Mouse (Mus musculus): ENCODE data around the gene Arhgef16.
A peak's percentile ranks its signal among the peaks of the same experiment; 100 is the strongest.

Gene Arhgef16

DNA sequence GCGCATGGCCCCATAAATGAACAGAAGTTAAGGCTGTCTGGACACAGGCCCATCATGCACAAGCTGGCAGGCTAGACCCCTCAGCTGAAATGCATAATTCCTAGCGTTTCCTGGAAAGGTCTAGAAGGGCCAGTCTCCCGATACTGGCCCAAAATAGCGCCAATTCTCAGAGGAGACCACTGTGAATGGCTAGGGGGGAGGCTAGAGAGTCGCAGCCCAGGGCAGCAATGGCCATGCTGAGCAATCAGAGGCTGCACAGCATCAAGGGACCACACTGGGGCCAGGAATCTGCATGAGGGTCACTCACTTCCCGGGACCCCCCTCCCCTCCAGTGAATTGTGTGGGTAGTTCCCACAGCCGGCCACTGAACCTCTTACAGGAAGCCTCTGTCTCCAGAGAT, 17.8 kb downstream of the Arhgef16 start:
- DNase-seq = no peak

DNA sequence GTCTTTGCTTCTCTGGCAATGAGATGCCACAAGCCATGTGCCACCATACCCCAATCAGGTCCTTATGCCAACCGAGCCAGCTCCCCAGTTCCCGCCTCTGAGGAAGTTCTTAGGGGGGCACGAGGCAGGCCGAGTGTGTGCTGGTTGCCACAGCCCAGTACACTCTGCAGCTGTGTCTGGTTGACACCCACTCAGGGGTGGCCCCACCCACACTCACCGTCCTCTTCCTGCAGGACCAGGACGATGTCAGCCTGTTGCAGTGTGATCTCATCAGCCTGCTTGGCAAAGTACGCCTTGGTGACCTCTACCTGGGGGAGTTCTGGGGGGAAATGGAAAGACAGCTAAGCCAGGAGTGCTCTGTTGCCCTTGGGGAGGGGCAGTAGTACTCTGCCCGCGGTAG, 22.0 kb downstream of the Arhgef16 start:
- DNase-seq = no peak

DNA sequence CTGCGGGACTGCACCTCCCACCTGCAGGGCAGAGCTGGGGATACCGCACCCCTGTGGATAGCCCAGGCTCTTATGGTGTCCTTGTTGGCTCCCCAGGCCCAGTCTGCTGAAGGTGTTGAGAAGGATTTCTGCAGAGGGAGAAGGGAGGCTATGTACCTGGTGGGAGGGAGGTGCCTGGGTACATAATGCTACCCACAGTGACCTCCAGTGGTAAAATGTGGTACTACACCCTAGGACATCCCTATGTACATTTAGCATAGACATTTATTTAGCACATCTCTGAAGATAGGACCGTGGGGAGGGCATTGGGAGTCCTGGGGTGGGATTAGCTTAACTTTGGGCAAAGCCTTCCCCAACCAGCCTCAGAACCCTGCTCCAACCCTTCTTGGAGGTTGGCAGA, 28.5 kb downstream of the Arhgef16 start:
- DNase-seq = peak; percentile 76

DNA sequence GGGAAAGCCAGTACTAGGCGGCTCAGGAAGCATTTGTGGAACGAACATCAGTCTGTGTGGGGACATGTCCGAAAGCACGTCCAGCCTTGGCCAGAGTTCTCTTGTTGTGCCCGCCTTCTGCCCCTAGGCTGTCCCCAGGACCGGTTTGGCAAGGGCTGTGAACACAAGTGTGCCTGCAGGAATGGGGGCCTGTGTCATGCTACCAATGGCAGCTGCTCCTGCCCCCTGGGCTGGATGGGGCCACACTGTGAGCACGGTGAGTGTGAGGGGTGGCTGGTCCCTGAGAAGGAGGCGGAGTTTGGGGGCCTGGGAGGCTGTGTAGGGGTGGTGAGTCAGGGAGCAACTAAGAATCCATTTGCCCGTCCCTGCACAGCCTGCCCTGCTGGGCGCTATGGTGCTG, 32.0 kb downstream of the Arhgef16 start:
- no peak for DNase-seq

DNA sequence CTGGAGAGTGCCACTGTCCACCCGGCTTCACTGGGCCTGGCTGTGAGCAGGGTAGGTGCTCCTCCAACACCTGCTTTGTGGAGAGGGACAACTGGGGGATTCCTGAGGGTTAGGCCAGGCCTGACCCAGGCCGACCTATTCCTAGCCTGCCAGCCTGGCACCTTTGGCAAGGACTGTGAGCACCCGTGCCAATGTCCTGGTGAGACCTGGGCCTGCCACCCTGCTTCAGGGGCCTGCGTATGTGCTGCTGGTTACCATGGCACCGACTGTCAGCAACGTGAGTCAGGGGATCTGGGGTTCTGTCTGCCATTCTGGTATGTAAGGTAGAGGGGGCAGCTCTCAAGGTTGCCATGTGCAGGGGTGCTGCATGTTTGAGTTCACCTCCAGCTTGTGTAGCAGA, 34.0 kb downstream of the Arhgef16 start:
- no peak for DNase-seq

DNA sequence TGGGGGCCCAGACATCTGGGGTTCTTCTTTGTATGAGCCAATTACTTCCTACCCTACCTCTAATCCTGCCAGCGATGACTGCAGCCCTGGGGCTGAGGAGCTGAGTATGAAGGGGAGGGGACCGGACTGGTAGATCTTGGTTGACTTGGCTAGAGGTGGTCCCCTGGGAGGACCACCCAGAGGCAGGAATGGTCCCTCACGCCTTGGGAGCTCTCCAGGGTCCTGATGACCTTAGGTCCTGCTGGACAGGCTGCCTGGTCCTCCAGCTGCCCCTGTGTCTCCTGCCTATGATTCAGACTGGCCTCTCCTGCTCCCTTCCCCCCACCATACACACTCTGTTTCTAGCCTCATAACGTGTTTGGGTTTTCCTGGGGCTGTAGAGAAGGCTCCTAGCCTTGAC, 39.4 kb downstream of the Arhgef16 start:
- no peak for DNase-seq

DNA sequence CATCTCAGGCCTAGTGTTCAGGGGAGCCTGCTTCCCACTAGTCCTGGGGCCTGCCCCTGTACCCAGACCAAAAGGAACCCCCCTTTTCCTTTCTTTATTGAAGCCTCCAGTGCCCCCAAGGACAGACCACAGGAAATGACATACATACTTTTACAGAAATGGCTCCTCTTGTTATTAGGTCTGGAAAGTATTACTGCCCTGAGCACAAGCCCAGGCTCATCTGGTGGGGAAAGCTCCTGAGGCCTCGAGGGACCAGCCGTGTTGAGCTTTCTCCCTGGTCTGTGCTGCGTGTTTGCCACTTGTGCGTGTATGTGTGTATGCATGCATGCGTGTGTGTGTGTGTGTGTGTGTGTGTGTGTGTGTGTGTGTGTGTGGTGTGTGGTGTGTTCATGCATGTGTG, 40.7 kb downstream of the Arhgef16 start:
- DNase-seq = no peak

DNA sequence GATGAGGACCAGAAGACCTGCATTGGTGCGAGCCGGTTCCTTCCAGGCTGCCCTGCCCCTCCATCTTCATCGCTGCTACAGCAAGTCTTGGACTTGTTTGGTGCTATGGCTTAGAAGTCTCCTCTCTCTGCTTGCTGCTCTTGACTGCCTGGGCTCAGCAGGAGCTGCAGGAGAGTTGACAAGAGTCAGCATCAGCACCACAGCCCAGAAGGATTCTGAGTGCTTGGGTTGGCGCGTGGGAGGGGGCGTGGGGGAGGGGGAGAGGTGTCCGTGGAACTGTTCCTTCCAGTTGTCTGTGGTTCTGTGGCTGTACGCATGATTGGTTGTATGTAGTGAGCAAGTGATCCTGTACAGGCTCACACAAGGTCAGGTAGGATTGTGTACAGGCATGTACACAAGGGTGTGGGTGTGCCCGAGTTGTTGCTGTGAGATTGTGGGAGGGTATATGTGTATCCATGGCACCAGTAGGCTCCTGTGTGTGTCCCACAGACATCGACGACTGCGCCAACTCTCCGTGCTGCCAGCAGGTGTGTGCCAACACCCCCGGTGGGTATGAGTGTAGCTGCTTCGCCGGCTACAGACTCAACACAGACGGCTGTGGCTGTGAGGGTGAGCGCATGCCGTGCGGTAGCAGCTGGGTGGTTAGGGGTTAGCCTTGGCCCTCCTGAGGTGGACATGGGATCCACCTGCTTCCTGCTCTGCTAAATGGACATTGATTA, 48.8 kb downstream of the Arhgef16 start:
- DNase-seq = no peak

DNA sequence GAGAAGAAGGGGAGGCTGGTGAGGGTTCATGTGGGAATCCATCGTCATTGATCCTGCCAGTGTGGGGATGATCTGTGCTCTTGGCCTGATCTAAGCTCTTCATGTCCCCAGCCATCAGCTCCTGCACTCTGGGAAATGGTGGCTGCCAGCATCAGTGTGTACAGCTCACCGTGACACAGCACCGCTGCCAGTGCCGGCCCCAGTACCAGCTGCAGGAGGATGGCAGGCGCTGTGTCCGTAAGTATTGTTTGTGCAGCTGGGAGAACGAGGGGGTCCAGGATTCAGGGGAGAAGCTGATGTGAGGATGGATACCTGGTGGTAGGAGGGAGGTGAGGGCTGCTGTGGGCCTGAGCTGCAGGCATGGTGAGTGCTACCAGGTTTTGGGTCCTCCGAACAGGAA, 52.2 kb downstream of the Arhgef16 start:
- no peak for DNase-seq

DNA sequence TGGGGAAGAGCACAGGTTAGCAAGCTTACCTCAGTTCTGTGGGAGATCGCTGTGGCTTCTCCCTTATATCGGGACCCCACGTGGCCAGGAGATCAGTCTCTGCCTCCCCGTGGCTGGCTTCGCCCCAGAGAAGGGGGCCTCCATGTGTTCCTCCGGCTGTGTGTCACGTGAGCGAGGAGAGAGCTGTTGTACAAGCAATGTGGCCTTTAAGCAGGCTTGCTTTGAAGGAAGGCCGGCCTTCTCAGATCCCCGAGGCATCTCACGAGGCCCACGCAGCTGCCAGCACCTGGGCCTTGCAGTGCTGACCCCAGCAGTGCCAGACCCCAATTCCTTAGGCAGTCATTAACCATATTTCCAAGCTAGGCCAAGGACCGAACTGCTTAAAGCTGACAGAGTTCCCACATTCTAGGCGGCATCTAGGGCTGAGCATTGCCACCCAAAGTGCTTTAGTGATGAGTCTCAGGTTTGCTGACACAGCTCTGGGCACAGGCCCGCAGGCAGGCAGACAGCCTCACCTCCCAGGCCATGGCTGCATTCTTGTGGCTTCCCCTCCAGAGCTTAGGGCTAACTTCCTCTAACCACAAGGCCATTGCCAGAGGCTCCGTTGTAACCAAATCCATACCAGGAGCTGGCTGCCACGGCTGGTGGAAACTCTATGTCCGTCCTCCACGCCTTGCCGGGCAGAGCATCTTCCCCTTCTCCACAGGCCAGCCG, 53.2 kb downstream of the Arhgef16 start:
- no peak for DNase-seq

DNA sequence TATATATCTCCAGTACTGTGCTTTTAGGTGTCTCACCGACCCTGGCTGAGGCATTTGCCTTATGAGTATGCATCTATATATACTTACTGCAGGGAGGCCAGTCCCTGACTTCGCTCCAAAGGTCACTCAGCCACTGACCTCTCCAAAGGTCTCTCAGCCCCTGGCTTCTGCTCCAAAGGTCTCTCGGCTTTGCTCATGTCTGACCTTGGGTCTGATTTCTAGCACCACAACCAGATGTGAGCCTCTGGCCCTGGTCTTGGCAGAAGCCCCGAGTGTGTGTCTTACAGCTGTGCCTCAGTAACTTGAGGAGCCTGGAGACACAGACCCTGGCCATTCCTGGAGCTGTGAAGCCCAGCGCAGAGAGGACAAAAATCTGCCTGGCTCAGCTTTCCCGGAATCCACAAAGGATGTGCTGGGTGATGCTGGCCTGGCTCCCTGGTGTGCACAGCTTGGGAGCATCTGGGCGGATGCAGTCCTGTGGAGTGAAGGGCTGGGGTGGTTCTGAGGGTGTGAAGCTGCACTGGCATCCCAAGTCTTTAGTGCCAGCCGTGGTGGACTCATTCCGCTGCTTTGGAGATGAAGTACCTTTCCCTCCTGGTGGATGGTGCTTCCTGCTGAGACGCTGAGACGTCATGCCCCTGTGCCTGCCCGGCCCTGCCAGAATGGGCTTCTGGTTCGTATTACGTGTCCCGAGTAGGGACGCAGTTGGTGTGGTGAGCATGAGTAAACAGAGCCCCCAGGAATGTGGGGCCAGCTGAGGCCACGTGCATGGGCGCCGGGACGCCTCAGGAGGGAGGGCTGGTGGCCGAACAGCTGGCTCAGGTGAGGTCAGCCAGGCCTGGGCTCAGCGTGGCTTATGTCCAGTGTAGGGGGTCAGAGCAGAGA, 54.0 kb downstream of the Arhgef16 start:
- DNase-seq = no peak

DNA sequence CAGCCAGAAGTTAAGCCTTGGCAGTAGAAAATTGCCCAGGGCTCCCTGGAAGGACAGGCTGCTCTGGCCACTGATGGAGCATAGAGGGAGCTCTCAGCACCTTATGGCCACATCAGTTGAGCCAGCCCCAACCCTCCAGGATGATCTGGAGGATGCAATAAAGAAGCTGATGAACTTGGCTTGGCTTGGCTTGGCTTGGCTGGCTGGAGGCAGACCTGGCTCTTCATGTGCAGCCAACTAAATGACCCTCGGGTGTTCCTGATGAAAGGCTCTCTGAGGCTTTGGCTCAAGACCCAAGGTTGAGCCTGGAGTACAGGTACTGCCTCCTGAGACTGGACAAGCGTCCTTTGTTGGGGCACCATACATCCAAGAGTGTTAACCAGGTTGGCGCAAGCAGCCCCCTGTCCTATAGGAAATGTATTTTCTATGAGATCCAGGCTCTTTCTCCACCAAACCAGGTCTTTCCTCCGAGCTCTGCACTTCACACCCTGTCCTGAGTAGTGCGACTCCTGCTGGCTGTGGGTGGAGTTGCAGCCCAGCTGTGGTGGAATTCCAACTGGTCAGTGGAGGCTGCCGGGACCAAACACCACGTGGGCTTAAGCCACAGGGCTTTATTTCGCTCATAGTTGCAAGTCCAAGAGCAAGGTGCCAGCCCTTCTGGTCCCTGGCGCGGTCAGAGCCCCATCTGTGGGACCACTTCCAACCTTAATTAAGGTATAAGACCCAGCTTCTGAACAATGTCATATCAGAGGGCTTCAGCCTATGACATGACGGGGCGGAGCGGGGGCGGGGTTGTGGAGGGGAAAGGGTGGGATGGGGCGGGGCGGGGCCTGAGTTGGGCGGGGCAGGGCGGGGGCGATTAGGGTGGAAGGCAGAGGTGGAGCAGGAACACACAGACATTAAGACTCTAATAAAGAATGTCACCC, 55.1 kb downstream of the Arhgef16 start:
- peak; percentile 89 for DNase-seq

DNA sequence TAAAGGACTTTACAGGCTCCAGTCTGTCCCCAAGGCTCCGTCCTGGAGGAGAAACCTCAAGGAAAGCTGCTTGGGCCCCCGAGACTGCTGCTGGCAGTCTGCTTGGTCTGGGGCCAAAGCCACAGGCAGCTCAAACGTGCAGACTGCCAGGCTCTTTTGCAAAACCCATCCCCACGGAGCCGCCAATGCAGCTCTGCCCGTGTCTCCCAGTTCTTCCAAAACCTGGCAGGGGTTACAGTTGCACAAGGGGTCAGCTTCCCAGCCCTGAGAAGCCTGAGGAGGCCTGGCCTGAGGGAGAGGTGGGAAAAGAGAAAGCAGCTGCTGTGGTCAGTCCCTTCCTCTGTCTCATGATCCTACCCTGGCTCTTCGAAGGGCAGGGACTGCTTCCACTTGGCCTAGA, 56.1 kb downstream of the Arhgef16 start:
- DNase-seq = no peak

DNA sequence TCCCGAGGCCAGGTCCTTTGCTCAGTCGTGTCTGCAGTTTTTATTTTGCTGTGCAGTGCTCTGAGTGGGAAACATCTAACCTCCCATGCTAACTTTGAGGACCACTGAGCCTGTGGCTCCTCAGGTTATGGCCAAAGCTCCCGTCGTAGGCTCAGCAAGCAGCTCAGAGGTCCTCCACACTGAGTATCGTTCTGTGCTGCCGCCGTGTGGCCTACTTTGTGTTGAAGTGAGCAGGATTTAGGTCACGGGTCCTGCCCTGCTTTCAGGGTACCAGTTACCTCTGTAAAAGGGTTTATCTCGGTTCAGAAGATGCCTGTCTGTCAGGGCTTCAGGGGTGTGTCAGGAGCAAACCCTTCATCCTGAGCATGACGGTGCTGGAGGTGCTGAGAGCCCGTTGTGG, 60.9 kb downstream of the Arhgef16 start:
- DNase-seq = no peak

DNA sequence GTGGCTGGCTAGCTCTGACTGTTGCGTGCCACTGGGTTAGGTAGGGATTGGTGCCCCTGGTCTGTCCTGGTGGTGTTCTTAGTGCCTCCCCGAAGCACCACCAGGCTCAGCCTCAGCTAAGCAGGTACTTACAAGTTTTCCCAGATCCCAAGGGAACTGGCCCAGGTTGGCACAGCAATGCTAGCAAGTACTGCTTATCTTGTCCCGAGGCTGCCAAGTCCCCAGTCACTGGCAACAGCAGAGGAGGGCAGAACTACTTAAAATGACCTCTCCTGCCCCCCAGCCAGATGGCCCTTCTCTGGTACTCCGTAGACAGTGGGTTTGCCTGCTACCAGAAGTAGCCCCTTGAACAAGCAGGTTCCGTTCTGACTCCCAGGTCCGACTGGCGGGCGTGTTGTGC, 62.3 kb downstream of the Arhgef16 start:
- no peak for DNase-seq

DNA sequence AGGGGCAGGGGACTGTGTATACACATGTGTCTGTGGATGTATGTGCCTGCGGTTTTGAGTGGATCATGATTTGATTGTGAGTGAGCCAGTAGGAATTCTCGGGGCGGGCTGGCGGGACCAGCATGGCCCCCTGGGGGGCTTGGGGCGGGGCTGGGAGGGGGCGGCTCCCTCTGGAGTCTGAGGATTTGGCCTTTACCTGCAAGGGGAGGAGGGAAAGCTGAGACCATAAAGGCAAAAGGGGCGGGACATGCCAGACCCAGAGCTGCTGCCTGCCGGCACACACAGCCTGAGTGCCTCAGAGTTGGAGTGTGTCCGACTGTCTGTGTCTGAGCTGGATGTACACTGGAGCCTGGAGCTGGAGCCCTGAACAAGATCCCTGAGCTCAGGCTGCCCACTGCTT, 64.2 kb downstream of the Arhgef16 start:
- no peak for DNase-seq

DNA sequence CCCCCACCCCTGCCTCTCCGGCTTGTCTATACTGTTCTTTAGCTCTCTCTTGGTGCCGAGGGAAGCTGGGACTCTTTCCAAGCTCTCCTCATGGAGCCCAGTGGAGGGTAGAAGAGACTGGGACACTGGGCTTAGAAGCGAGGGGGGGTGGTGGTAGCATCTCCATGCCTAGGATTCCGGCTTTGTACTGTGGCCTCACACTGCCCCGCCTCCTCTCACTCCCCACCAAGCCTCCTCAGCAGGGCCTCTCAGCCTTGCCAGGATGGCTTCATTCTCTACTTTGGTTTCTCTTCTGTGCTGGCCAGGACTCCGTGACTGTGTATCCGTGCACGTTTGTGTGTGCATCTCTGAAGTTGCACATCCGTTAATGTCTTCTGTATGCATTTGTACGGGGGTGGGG, 64.6 kb downstream of the Arhgef16 start:
- no peak for DNase-seq

DNA sequence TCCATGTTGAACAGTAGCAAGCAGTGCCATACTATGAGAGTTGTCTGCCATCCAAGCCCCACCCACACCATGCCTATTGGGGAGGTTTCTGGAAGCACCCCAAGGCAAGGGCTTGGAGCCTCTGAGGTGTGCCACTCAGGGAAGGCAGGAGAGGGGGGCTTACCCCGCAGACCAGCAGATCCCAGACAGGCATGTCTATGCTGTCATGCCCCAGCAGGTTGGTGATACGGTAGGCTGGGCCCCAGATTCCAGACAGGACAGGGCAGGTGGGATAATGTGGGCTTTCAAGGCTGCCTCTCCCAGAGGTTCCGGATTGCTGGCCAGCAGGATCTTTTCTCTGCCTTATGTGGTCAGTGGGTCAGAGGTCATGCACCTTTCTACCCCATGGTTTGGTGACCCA, 65.5 kb downstream of the Arhgef16 start:
- DNase-seq = no peak

DNA sequence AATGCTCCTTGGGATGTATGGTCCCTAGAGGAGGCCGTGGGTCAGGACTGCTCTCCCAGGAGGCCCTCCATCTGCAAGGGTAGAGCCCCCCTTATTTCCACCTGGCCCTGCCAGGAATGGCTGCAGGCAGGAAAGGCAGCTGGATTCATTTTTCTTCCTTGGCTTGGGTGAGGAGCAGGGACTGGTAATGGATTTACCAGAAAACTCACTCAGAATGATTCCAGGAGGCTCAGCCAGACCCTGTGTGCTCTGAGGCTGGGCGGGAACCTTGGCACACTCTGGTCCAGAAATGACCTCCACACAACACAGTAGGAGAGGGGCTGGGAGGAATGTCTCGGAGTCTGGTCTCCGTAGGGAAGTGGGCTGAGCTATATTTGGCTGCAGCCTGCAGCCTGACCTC, 69.2 kb downstream of the Arhgef16 start:
- no peak for DNase-seq

DNA sequence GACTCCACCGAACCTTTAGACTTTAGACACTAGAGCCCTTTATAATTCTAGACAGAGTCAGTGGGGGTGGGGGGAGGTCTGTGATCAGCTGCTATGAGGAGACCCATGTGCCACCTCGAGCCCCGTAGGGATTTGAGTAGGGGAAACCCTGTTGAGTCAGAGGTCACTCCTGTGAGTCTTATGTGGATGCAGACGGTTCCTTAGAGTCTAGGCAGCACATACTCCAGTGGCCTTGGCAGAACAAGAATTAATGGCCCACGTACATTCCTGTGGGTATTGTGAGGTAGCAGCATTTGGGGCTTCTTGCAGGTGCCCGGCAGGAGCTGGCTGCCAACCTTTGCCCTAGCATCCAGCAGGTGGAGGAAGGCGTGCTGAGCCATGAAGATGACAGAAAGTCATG, 70.1 kb downstream of the Arhgef16 start:
- no peak for DNase-seq

DNA sequence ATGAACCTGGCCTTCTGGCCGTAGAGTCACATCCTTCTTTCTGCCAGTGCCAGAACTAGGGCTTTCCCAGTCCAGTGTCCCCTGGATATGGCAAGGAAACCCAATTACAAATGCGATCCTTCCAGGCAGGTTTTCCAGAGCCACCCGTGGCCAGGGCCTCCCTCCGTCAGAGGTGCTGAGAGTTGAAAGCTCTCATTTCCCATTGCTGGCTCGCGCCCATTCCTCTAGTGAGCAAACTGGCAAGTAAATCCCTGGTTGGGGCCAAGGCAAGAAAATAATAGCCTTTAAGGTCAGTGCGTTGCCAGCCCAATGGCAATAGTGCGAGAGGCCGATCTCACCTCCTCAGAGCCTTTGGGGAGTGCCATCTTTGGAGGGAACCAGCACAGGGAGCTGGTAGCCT, 71.9 kb downstream of the Arhgef16 start:
- DNase-seq = no peak

All from lung, postnatal 14 days (tissue).